Mouse (Mus musculus) CH12.LX (cell line): Measurements from ENCODE around the gene Slc9a9.

Experiments
- EP300 ChIP-seq: IDR thresholded peaks from 2 replicates; pipeline ENCODE4 v1.6.1; 2011; ENCODE audit warnings: low read length, improper control_type of control experiment
- POLR2A ChIP-seq: IDR thresholded peaks from 2 replicates; pipeline ENCODE4 v1.6.1; 2011; ENCODE audit warnings: low read depth, mild to moderate bottlenecking, improper control_type of control experiment, low read length

- TF ChIP-seq POLR2A (no peak), EP300 (no peak)
Measured at GRCm38 (mm10) chr9:94725121-94725520, 55.4 kb downstream of the Slc9a9 start.
